Comparison of ENCODE assay signal across 8 mouse cellular contexts in the genomic region with DNA sequence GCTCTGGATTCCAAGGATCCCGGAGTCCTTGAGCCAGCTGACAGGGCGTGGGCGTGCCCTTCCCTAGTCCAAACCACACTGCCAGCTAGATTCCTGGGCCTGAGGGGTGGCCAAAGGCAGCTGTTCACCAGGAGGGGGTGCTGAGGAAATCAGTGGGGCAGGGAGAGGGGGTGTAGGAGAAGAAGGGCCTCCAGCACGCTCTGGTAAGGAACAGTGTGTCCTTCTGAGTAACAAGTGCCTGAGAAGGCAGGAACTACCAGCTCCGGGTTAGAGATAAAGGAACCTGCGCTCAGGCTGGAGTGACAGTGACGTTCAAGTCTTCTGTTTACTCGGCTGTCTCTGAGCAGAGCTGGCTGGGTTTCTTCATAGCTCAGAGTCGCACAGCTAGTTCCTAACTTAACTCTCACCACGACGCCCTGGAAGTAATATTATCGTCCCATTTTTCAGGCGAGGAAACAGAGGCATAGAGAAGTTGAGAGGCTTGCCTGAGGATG. TPM values are rescaled to one million over a fixed set of nuclear protein-coding genes. Genes with fewer than 3 reads are reported as not detected.
DNase-seq lines count a peak whose midpoint lies in the region; ATAC-seq and TF ChIP-seq lines count a peak whose summit lies in the region.

No protein-coding gene starts in this region.

- peak; percentile 29; the same call in 1 of the 2 replicates for TF ChIP-seq CTCF in liver, postnatal 0 days (IDR thresholded peaks at IDR 0.05; ENCODE audit: low read depth)

- H3K9ac ChIP-seq in liver, embryonic 12.5 days, result no peak overlapping the region
- H3K9ac ChIP-seq in liver, postnatal 0 days (replicated peaks), result no peak overlapping the region

- H3K9me3 ChIP-seq in liver, embryonic 12.5 days (replicated peaks), result no peaks in the 10 kb centered on the region
- H3K9me3 ChIP-seq in liver, postnatal 0 days (ENCODE audit: low read length), result no peaks in the 10 kb centered on the region

- peak; percentile 44; the same call in 1 of the 2 replicates for TF ChIP-seq EP300 in liver, postnatal 0 days (IDR thresholded peaks at IDR 0.05; ENCODE audit: low read depth)

- H3K36me3 ChIP-seq in liver, embryonic 12.5 days, result no peaks in the 10 kb centered on the region
- no peaks in the 10 kb centered on the region for H3K36me3 ChIP-seq in liver, postnatal 0 days (replicated peaks; ENCODE audit: insufficient read depth, low read length)

- no peak for ATAC-seq in liver, embryonic 12.5 days
- ATAC-seq in liver, postnatal 0 days, result peak; percentile 47

- H3K4me1 ChIP-seq in liver, embryonic 12.5 days, result peaks cover 33% of the 10 kb centered on the region
- H3K4me1 ChIP-seq in liver, postnatal 0 days (ENCODE audit: insufficient read depth), result peaks cover 19% of the 10 kb centered on the region

- H3K27ac ChIP-seq in liver, embryonic 12.5 days, result peak overlapping the region; percentile 17; the same call in 1 of the 2 replicates
- peak overlapping the region; percentile 39; the same call in 1 of the 2 replicates for H3K27ac ChIP-seq in liver, postnatal 0 days (ENCODE audit: low read depth)

- 27% methylated on average over 13 of the region's 13 CpGs for WGBS in liver, embryonic 12.5 days (ENCODE audit: insufficient replicate concordance)
- 34% methylated on average over 13 of the region's 13 CpGs for WGBS in liver, postnatal 0 days (ENCODE audit: insufficient replicate concordance)

- H3K27me3 ChIP-seq in liver, embryonic 12.5 days (replicated peaks), result no peaks in the 10 kb centered on the region
- no peaks in the 10 kb centered on the region for H3K27me3 ChIP-seq in liver, postnatal 0 days (ENCODE audit: insufficient read depth, low read length)

- H3K4me2 ChIP-seq in liver, embryonic 12.5 days, result no peak overlapping the region; the same call in 1 of the 2 replicates
- H3K4me2 ChIP-seq in liver, postnatal 0 days (ENCODE audit: low read depth, low read length), result no peak overlapping the region

- DNase-seq in liver, result no peak
- peak; percentile 48 for DNase-seq in adrenal gland, postnatal 25 days
- peak; percentile 71 to 78 for DNase-seq in heart, adult 9 months (ENCODE audit: low spot score in 2 of 2)
- peak; percentile 30 for DNase-seq in liver, postnatal 0 days
- no peak for DNase-seq in frontal cortex, postnatal 36 days (ENCODE audit: low spot score in 2 of 2)
- no peak for DNase-seq in cerebellum, adult 9-10 months
- DNase-seq in spleen, adult 18-20 months, result no peak

- no peak overlapping the region for H3K4me3 ChIP-seq in liver, embryonic 12.5 days
- no peak overlapping the region for H3K4me3 ChIP-seq in liver, postnatal 0 days (ENCODE audit: low read depth, low read length)

RNA-seq across cellular contexts. Expression of a gene that starts 22.5 kb away (rescaled TPM):
- polyA plus RNA-seq in liver, embryonic 12.5 days (2016; fragmentation: Nextera tagmentation; extraction: Ambion mirVana), result 35.9 and 42.2 TPM in 2 replicates
- total RNA-seq in adrenal gland, postnatal 25 days (2021), result 107 and 137 TPM in 2 replicates
- polyA plus RNA-seq in liver, postnatal 0 days (2015; fragmentation: Nextera tagmentation; extraction: Ambion mirVana), result 35.8 and 43.1 TPM in 2 replicates

Comparison
In these comparisons a context has a peak if more than half of its experiments do, and no peak if none do; other contexts are left out.
1. DNase-seq: peak in adrenal gland, postnatal 25 days (single experiment), heart, adult 9 months (2 of 2) and liver, postnatal 0 days (single experiment); none in liver (single experiment), frontal cortex, postnatal 36 days (0 of 2), cerebellum, adult 9-10 months (single experiment) and spleen, adult 18-20 months (0 of 2).